8 mouse cellular contexts compared by ENCODE assay signal in the genomic region with DNA sequence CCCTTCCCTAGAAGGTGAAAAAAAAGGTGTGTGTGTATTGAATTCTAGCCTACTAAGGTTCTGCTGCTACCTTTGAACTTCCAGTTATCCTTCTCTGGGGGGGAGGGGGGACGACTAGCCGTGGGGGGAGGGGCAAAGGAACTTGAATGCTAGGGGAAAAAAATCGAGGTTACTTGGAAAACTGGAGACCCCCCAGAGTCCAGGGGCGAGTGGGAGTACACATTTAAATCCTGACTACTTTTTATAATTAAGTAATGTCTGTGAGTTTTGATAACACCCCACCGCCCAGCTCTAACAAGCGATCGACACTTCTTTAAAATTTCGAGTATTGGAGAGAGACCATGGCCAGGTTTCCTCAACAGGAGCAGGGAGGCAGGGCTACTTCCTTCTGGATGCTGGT. TPM values are rescaled to one million over a fixed set of nuclear protein-coding genes. Genes with fewer than 3 reads are reported as not detected.
DNase-seq lines count a peak whose midpoint lies in the region; ATAC-seq and TF ChIP-seq lines count a peak whose summit lies in the region.

No protein-coding gene starts in this region.

- DNase-seq in lung, embryonic 14.5 days, result no peak
- no peak for DNase-seq in lung, postnatal 14 days
- no peak for DNase-seq in left cerebral cortex, adult 8-10 months (ENCODE audit: low spot score in 2 of 2)
- DNase-seq in right cerebral cortex, adult 18-20 months, result no peak
- DNase-seq in urinary bladder, postnatal 25 days (ENCODE audit: low spot score), result no peak

- TF ChIP-seq CTCF in lung, embryonic 14.5 days (IDR thresholded peaks at IDR 0.05; ENCODE audit: low read depth), result no peak

- ATAC-seq in lung, embryonic 14.5 days (ENCODE audit: insufficient read depth), result no peak
- ATAC-seq in forebrain, embryonic 12.5 days (ENCODE audit: low FRiP score), result no peak
- no peak for ATAC-seq in limb, embryonic 13.5 days (ENCODE audit: low FRiP score, low read depth)
- ATAC-seq in stomach, embryonic 15.5 days (ENCODE audit: insufficient read depth, low FRiP score, low read depth), result no peak

- peak overlapping the region; percentile 92 for H3K4me3 ChIP-seq in lung, embryonic 14.5 days (ENCODE audit: low read depth, low read length)
- H3K4me3 ChIP-seq in forebrain, embryonic 12.5 days (replicated peaks), result peak overlapping the region; percentile 82
- peak overlapping the region; percentile 99 for H3K4me3 ChIP-seq in limb, embryonic 13.5 days
- peak overlapping the region; percentile 74 for H3K4me3 ChIP-seq in stomach, embryonic 15.5 days (replicated peaks)

- peak overlapping the region; percentile 95 for H3K9ac ChIP-seq in lung, embryonic 14.5 days
- peak overlapping the region; percentile 95 for H3K9ac ChIP-seq in forebrain, embryonic 12.5 days
- H3K9ac ChIP-seq in limb, embryonic 13.5 days, result peak overlapping the region; percentile 99
- peak overlapping the region; percentile 56; the same call in 1 of the 2 replicates for H3K9ac ChIP-seq in stomach, embryonic 15.5 days

- peak overlapping the region; percentile 82; the same call in 1 of the 2 replicates for H3K27ac ChIP-seq in lung, embryonic 14.5 days (ENCODE audit: low read depth)
- H3K27ac ChIP-seq in forebrain, embryonic 12.5 days, result peak overlapping the region; percentile 87
- H3K27ac ChIP-seq in limb, embryonic 13.5 days, result peak overlapping the region; percentile 83; the same call in 1 of the 2 replicates
- peak overlapping the region; percentile 83 for H3K27ac ChIP-seq in stomach, embryonic 15.5 days

- H3K27me3 ChIP-seq in lung, embryonic 14.5 days (ENCODE audit: insufficient read depth, low read length), result no peaks in the 10 kb centered on the region
- peaks cover 11% of the 10 kb centered on the region; the same call in 1 of the 2 replicates for H3K27me3 ChIP-seq in forebrain, embryonic 12.5 days
- H3K27me3 ChIP-seq in limb, embryonic 13.5 days, result no peaks in the 10 kb centered on the region
- H3K27me3 ChIP-seq in stomach, embryonic 15.5 days (replicated peaks), result no peaks in the 10 kb centered on the region

- H3K4me1 ChIP-seq in lung, embryonic 14.5 days (ENCODE audit: insufficient read depth), result peaks cover 15% of the 10 kb centered on the region
- peaks cover 74% of the 10 kb centered on the region for H3K4me1 ChIP-seq in forebrain, embryonic 12.5 days
- peaks cover 44% of the 10 kb centered on the region for H3K4me1 ChIP-seq in limb, embryonic 13.5 days
- peaks cover 38% of the 10 kb centered on the region for H3K4me1 ChIP-seq in stomach, embryonic 15.5 days

- peak overlapping the region; percentile 76 for H3K4me2 ChIP-seq in lung, embryonic 14.5 days
- H3K4me2 ChIP-seq in forebrain, embryonic 12.5 days, result peak overlapping the region; percentile 82
- peak overlapping the region; percentile 91 for H3K4me2 ChIP-seq in limb, embryonic 13.5 days (replicated peaks)
- H3K4me2 ChIP-seq in stomach, embryonic 15.5 days, result peak overlapping the region; percentile 85

- H3K36me3 ChIP-seq in lung, embryonic 14.5 days (ENCODE audit: insufficient read depth), result peaks cover 39% of the 10 kb centered on the region
- peaks cover 20% of the 10 kb centered on the region for H3K36me3 ChIP-seq in forebrain, embryonic 12.5 days (replicated peaks)
- H3K36me3 ChIP-seq in limb, embryonic 13.5 days, result peaks cover 37% of the 10 kb centered on the region
- H3K36me3 ChIP-seq in stomach, embryonic 15.5 days, result peaks cover 9% of the 10 kb centered on the region

- no peaks in the 10 kb centered on the region for H3K9me3 ChIP-seq in lung, embryonic 14.5 days (ENCODE audit: low read depth, low read length)
- H3K9me3 ChIP-seq in forebrain, embryonic 12.5 days, result no peaks in the 10 kb centered on the region
- no peaks in the 10 kb centered on the region for H3K9me3 ChIP-seq in limb, embryonic 13.5 days
- H3K9me3 ChIP-seq in stomach, embryonic 15.5 days, result no peaks in the 10 kb centered on the region

- WGBS in lung, embryonic 14.5 days, result 3% methylated on average over 8 of the region's 8 CpGs
- 1% methylated on average over 8 of the region's 8 CpGs for WGBS in forebrain, embryonic 12.5 days
- 2% methylated on average over 8 of the region's 8 CpGs for WGBS in limb, embryonic 13.5 days
- 5% methylated on average over 8 of the region's 8 CpGs for WGBS in stomach, embryonic 15.5 days

RNA-seq across cellular contexts. Expression of a gene that starts 2.3 kb away (rescaled TPM):
- 37.8 and 43.6 TPM in 2 replicates for polyA plus RNA-seq in lung, embryonic 14.5 days (2014; fragmentation: Nextera tagmentation; extraction: Ambion mirVana)
- polyA plus RNA-seq in forebrain, embryonic 12.5 days (2016; fragmentation: Nextera tagmentation; extraction: Ambion mirVana), result 37.5 and 47.3 TPM in 2 replicates
- 48.8 and 54.4 TPM in 2 replicates for polyA plus RNA-seq in limb, embryonic 13.5 days (2015; fragmentation: Nextera tagmentation; extraction: Ambion mirVana)
- polyA plus RNA-seq in stomach, embryonic 15.5 days (2015; fragmentation: Nextera tagmentation; extraction: Ambion mirVana), result 30.8 and 32.0 TPM in 2 replicates
- 1 to 10 TPM; 1.3 to 2.4 (median 1.7) TPM for total RNA-seq in left cerebral cortex, adult 8-10 months (2022)

RNA-seq across cellular contexts. Expression of a gene that starts 20.6 kb away (rescaled TPM):
- polyA plus RNA-seq in lung, embryonic 14.5 days (2014; fragmentation: Nextera tagmentation; extraction: Ambion mirVana), result 53.0 and 60.3 TPM in 2 replicates
- 43.5 and 47.5 TPM in 2 replicates for polyA plus RNA-seq in forebrain, embryonic 12.5 days (2016; fragmentation: Nextera tagmentation; extraction: Ambion mirVana)
- 51.0 and 52.3 TPM in 2 replicates for polyA plus RNA-seq in limb, embryonic 13.5 days (2015; fragmentation: Nextera tagmentation; extraction: Ambion mirVana)
- polyA plus RNA-seq in stomach, embryonic 15.5 days (2015; fragmentation: Nextera tagmentation; extraction: Ambion mirVana), result 48.3 and 49.3 TPM in 2 replicates
- total RNA-seq in left cerebral cortex, adult 8-10 months (2022), result 1 to 10 TPM; 3.0 to 4.7 (median 3.4) TPM

RNA-seq across cellular contexts. Expression of a gene that starts 30.8 kb away (rescaled TPM):
- 8.3 and 9.4 TPM in 2 replicates for polyA plus RNA-seq in lung, embryonic 14.5 days (2014; fragmentation: Nextera tagmentation; extraction: Ambion mirVana)
- polyA plus RNA-seq in forebrain, embryonic 12.5 days (2016; fragmentation: Nextera tagmentation; extraction: Ambion mirVana), result 9.0 and 9.2 TPM in 2 replicates
- polyA plus RNA-seq in limb, embryonic 13.5 days (2015; fragmentation: Nextera tagmentation; extraction: Ambion mirVana), result 7.6 and 8.0 TPM in 2 replicates
- polyA plus RNA-seq in stomach, embryonic 15.5 days (2015; fragmentation: Nextera tagmentation; extraction: Ambion mirVana), result 6.7 and 8.3 TPM in 2 replicates
- 1 to 10 TPM; 4.7 to 6.3 (median 5.7) TPM for total RNA-seq in left cerebral cortex, adult 8-10 months (2022)

RNA-seq across cellular contexts. Expression of a gene that starts 42.8 kb away (rescaled TPM):
- polyA plus RNA-seq in lung, embryonic 14.5 days (2014; fragmentation: Nextera tagmentation; extraction: Ambion mirVana), result 374 and 393 TPM in 2 replicates
- polyA plus RNA-seq in forebrain, embryonic 12.5 days (2016; fragmentation: Nextera tagmentation; extraction: Ambion mirVana), result 395 and 399 TPM in 2 replicates
- polyA plus RNA-seq in limb, embryonic 13.5 days (2015; fragmentation: Nextera tagmentation; extraction: Ambion mirVana), result 394 and 410 TPM in 2 replicates
- 370 and 382 TPM in 2 replicates for polyA plus RNA-seq in stomach, embryonic 15.5 days (2015; fragmentation: Nextera tagmentation; extraction: Ambion mirVana)
- total RNA-seq in left cerebral cortex, adult 8-10 months (2022), result 100 to 1,000 TPM; 151 to 185 (median 175) TPM

RNA-seq across cellular contexts. Expression of a gene that starts 46.2 kb away (rescaled TPM):
- polyA plus RNA-seq in lung, embryonic 14.5 days (2014; fragmentation: Nextera tagmentation; extraction: Ambion mirVana), result not detected in 2 replicates
- polyA plus RNA-seq in forebrain, embryonic 12.5 days (2016; fragmentation: Nextera tagmentation; extraction: Ambion mirVana), result 0.04 TPM in 1 of 2 replicates, not detected in the other
- polyA plus RNA-seq in limb, embryonic 13.5 days (2015; fragmentation: Nextera tagmentation; extraction: Ambion mirVana), result 0.11 TPM in 1 of 2 replicates, not detected in the other
- 0.03 TPM in 2 replicates for polyA plus RNA-seq in stomach, embryonic 15.5 days (2015; fragmentation: Nextera tagmentation; extraction: Ambion mirVana)
- total RNA-seq in left cerebral cortex, adult 8-10 months (2022), result under 1 TPM in 3 of 4 experiments, not detected in 1; 0.14 to 0.63 (median 0.14) TPM
